In the genomic region with DNA sequence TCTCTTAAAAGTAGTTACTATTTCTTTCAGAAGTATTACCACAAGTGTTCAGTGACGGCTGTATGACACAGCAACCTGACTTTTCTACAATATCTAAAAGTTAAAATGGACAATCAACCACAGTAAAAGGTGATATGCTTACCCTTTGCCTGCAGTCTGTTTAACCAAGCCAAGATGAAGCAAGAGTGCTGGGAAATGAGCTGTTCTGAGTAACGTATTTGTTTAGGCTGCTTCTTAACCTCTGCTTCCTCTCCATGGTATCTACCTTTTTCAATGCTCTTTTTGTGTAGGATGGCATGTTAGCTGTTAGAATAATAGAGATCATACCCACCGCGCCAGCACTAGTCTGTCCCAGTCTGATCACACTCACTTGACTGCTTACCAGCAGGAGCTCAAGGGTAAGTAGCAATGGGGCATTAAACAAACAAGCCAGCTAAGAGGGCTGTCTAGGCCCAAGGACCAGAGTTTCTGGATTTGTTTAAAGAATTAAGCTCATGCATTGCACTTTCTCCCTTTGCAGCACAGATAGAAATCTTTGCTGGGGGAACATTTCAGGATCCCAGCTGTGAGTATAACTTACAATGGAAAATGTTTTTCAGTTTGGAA, we compare ENCODE assay signal across 16 mouse cellular contexts.
DNase-seq lines count a peak whose midpoint lies in the region; ATAC-seq and TF ChIP-seq lines count a peak whose summit lies in the region.
"Had no signal": no experiment of that assay in that cellular context is flagged by ENCODE, and none has a peak within 500 bp of the region (broad histone marks: within the 10 kb centered on the region; RNA-seq: fewer than 3 reads in every experiment).

No protein-coding gene starts in this region.

- H3ac ChIP-seq in C2C12 (ENCODE audit: control insufficient read depth, insufficient read length, low read depth), result no peak overlapping the region

- no peaks in the 10 kb centered on the region for H3K79me3 ChIP-seq in C2C12 (ENCODE audit: low read depth)

- H3K4me3 ChIP-seq in kidney, embryonic 16.5 days (ENCODE audit: low read length), result no peak overlapping the region
- no peak overlapping the region for H3K4me3 ChIP-seq in C2C12 (ENCODE audit: insufficient read depth, poor library complexity, severe bottlenecking)
- H3K4me3 ChIP-seq in embryonic facial prominence, embryonic 13.5 days, result no peak overlapping the region
- no peak overlapping the region for H3K4me3 ChIP-seq in liver, embryonic 13.5 days (replicated peaks)
- H3K4me3 ChIP-seq: megakaryocyte, embryonic 14.5 days; neural tube, embryonic 15.5 days had no signal

- H3K9me3 ChIP-seq in kidney, embryonic 16.5 days (ENCODE audit: low read length), result no peaks in the 10 kb centered on the region
- H3K9me3 ChIP-seq in embryonic facial prominence, embryonic 13.5 days, result no peaks in the 10 kb centered on the region
- no peaks in the 10 kb centered on the region for H3K9me3 ChIP-seq in liver, embryonic 13.5 days (replicated peaks)
- H3K9me3 ChIP-seq: megakaryocyte, embryonic 14.5 days; neural tube, embryonic 15.5 days had no signal

- H3K27me3 ChIP-seq in kidney, embryonic 16.5 days (ENCODE audit: insufficient read depth, low read length), result no peaks in the 10 kb centered on the region
- no peaks in the 10 kb centered on the region for H3K27me3 ChIP-seq in C2C12 (ENCODE audit: control insufficient read depth, insufficient read depth, insufficient read length)
- H3K27me3 ChIP-seq in embryonic facial prominence, embryonic 13.5 days, result no peaks in the 10 kb centered on the region
- no peaks in the 10 kb centered on the region for H3K27me3 ChIP-seq in liver, embryonic 13.5 days
- H3K27me3 ChIP-seq: megakaryocyte, embryonic 14.5 days; neural tube, embryonic 15.5 days had no signal

- no peak for ATAC-seq in kidney, embryonic 16.5 days (ENCODE audit: low FRiP score, low TSS enrichment)
- ATAC-seq in embryonic facial prominence, embryonic 13.5 days (ENCODE audit: insufficient number of reproducible peaks, insufficient read depth, low FRiP score, low TSS enrichment, low read depth), result 0 out of 2 replicates have a peak, but pooled peaks have one; percentile 62
- ATAC-seq in liver, embryonic 13.5 days (ENCODE audit: low read depth), result no peak
- ATAC-seq: hindbrain, embryonic 16.5 days had no signal

- no peaks in the 10 kb centered on the region for H3K36me3 ChIP-seq in kidney, embryonic 16.5 days (ENCODE audit: insufficient read depth, low read length)
- H3K36me3 ChIP-seq in C2C12 (ENCODE audit: control insufficient read depth, insufficient read depth), result no peaks in the 10 kb centered on the region
- H3K36me3 ChIP-seq in embryonic facial prominence, embryonic 13.5 days, result no peaks in the 10 kb centered on the region
- H3K36me3 ChIP-seq in liver, embryonic 13.5 days, result no peaks in the 10 kb centered on the region
- H3K36me3 ChIP-seq: neural tube, embryonic 15.5 days had no signal

- no peaks in the 10 kb centered on the region for H3K79me2 ChIP-seq in C2C12 (ENCODE audit: control insufficient read depth, insufficient read depth)

- no peak for TF ChIP-seq CTCF in C2C12 (IDR thresholded peaks at IDR 0.05; ENCODE audit: control insufficient read depth, insufficient read depth, insufficient read length)

- H3K4me2 ChIP-seq in kidney, embryonic 16.5 days (replicated peaks; ENCODE audit: low read depth, low read length), result no peak overlapping the region
- no peak overlapping the region for H3K4me2 ChIP-seq in embryonic facial prominence, embryonic 13.5 days
- no peak overlapping the region for H3K4me2 ChIP-seq in liver, embryonic 13.5 days
- H3K4me2 ChIP-seq: neural tube, embryonic 15.5 days had no signal

- 72% methylated on average over 4 of the region's 4 CpGs for WGBS in kidney, embryonic 16.5 days
- WGBS in embryonic facial prominence, embryonic 13.5 days, result 32% methylated on average over 4 of the region's 4 CpGs
- 63% methylated on average over 4 of the region's 4 CpGs for WGBS in liver, embryonic 13.5 days (ENCODE audit: insufficient replicate concordance)

- peak overlapping the region; percentile 0; the same call in 1 of the 2 replicates for H3K27ac ChIP-seq in kidney, embryonic 16.5 days (ENCODE audit: low read length)
- H3K27ac ChIP-seq in embryonic facial prominence, embryonic 13.5 days, result peak overlapping the region; percentile 61
- H3K27ac ChIP-seq in liver, embryonic 13.5 days, result peak overlapping the region; percentile 54
- H3K27ac ChIP-seq: neural tube, embryonic 15.5 days had no signal

- no peak overlapping the region for H3K9ac ChIP-seq in kidney, embryonic 16.5 days (replicated peaks; ENCODE audit: low read length)
- H3K9ac ChIP-seq in embryonic facial prominence, embryonic 13.5 days, result no peak overlapping the region
- no peak overlapping the region for H3K9ac ChIP-seq in liver, embryonic 13.5 days
- H3K9ac ChIP-seq: neural tube, embryonic 15.5 days had no signal

- no peak for DNase-seq in kidney, postnatal 25 days
- no peak for DNase-seq in liver, embryonic 13.5 days
- no peak for DNase-seq in gastrocnemius, postnatal 4 days (ENCODE audit: low spot score in 2 of 2)
- DNase-seq in layer of hippocampus, postnatal 36 days, result no peak
- DNase-seq in heart, postnatal 4 days, result no peak
- DNase-seq: adrenal gland, postnatal 36 days; heart, adult 18-20 months; heart, postnatal 10 days; right cerebral cortex, adult 18-20 months; thymus, adult 2 months had no signal

- peaks cover 18% of the 10 kb centered on the region for H3K4me1 ChIP-seq in kidney, embryonic 16.5 days (ENCODE audit: insufficient read depth, low read length)
- peaks cover 23% of the 10 kb centered on the region for H3K4me1 ChIP-seq in embryonic facial prominence, embryonic 13.5 days
- peaks cover 12% of the 10 kb centered on the region; the same call in 1 of the 2 replicates for H3K4me1 ChIP-seq in liver, embryonic 13.5 days (replicated peaks)
- H3K4me1 ChIP-seq: megakaryocyte, embryonic 14.5 days; neural tube, embryonic 15.5 days had no signal

TF ChIP-seq in C2C12, 6 proteins besides CTCF, POLR2A, EP300 and RAD21:
- no peak for TF ChIP-seq MYOG (IDR thresholded peaks at IDR 0.05; ENCODE audit: control insufficient read depth, extremely low read depth, insufficient read length)
- no peak for TF ChIP-seq MAX (IDR thresholded peaks at IDR 0.05)
- peak; percentile 43 for TF ChIP-seq CEBPB (IDR thresholded peaks at IDR 0.05; ENCODE audit: low read depth)

Comparison
In these comparisons a context has a peak if more than half of its experiments do, and no peak if none do; other contexts are left out.
1. H3K27ac ChIP-seq: peak in every context shown above with its lines; median percentile 61 in embryonic facial prominence, embryonic 13.5 days; 54 in liver, embryonic 13.5 days; 0 in kidney, embryonic 16.5 days.